Mouse (Mus musculus): ENCODE measurements around the gene Cd151.
A peak's percentile ranks its signal among the peaks of the same experiment; 100 is the strongest.

The Cd151 gene

DNA sequence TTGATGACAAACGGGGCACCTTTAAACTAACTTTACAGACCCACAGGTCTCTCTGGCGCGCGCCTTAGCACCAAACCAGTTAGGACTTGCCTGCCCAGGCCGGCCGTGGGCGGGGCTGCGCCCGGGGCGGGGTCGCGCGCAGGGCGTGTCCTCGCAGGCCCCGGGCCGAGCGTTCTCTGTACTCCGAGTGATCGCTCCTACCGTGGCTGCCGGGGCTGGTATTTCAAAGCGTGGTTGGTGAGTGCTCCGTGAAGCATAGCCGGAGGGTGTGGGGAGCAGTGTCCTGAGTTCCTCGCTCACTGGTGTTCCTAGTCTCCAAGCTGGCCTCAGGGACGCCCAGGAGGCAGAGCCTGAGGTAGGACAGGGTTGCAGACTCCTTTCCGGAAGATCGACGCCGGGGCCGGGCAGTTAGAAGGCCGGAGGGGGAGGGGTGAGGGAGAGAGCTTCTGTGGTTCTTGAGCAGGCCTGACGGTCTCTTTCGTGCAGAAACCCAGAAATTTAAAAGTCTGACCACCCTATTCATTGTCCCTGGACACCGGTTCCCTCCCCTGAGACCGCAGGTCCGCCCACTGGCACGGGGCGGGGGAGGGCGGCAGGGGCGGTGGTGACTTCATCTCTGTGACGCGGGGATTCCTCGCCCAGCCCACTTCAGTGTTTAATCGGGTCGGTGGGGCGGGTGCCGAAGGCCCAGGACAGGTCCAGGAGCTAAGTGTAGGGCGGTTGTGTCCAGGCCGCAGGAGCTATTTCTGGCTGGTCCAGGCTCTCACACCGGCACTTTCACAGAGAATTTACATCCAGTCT lies at the start of gene Cd151:
TSS of gene Cd151 (plus strand) at position 163 of the 801 bp plus-strand sequence.
- peak; percentile 75 to 76 for DNase-seq

DNA sequence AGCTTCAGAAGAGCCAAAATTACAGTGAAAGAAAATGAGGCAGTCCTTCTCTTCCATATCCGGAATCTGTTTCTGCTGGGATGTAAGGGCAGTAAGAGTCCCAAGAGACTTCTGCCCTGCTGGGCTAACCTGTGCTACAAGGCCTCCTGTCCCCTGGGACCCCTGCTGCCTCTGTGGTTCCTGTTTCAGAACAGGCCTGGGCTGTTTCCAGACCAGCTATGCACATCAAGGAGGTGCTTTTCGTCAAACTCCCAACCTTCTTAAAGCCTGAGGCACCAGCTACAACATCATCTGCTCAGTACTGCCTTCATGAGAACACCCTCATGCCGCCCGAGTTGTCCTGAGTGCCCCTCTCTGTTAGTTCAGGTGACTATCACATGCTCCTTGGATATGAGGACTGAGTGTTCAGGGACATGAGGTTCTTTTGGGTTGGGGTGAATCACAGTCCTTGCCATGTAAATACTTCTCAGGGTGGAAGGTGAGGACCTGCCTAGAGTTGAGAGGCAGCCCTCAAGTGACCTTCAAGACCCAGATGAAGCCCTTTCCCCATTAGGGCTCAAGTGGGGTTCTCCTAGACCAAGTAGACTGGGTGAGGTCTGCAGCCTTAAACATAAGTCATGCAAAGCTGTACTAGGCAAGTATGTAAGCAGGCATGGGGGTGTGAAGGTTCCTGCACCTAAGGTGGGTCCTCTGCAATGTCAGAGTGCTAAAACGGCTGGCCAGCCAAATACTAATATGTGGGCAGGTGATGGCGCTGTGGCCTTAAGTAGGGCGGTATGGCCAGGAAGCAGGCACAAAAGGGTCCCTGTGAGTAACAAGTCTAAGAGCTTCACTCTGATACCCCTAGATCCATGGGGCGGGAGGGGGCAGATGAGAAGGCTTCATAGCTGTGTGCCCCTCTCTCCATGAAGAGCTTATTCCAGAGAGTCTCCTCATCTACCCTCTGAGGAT lies 49.2 kb upstream of the Cd151 start:
- DNase-seq = peak; percentile 46 to 49

DNA sequence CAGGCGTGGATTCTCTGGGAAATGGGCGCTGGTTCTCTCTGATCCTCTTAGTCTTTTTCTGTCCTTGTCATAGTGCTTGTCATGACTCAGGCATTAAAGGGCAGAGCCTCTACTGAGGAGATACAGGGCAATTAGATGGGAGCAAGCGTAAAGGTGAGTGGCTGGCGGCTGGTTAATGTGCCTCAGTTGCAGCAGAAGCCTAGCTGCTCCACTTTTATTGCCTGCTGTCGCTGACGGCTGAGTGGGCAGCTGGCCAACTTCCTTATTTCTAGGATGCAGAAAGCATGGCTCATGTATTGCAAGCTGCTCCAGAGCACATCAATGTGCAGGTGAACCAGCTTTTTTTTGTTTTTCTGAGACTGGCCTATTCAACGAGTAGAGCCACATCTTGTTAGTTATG lies 48.2 kb upstream of the Cd151 start:
- DNase-seq = peak; percentile 69 to 74

DNA sequence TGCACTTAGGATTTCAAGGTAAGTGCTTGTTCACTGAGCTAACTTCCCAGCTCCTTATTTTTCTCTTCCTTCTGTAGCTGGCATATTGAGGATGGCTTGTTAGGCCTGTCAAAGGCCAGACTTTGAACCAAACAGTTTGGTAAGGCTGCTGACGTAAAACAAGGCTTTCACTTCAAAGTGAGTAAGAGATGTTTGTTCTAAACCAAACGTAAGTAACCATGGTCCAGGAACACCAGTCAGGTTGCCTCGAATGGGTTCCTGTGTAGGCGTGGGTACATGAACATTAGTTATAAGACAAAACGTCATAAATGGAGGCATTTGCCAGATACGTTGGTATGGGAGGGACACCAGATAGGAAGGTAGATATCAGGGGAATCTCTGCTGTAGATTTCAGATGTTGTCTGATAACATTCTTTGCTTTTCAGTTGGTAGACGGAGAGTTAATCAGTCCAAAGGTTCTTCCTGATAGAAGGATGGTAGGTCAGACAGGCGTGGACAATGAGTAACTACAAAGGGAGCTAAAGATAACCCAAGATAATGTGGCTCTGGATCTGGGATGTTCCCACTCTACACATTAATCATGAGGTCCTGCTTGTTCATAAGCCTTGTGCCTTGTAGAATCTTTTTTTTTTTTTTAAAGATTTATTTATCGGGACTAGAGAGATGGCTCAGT lies 47.0 kb upstream of the Cd151 start:
- DNase-seq = no peak

DNA sequence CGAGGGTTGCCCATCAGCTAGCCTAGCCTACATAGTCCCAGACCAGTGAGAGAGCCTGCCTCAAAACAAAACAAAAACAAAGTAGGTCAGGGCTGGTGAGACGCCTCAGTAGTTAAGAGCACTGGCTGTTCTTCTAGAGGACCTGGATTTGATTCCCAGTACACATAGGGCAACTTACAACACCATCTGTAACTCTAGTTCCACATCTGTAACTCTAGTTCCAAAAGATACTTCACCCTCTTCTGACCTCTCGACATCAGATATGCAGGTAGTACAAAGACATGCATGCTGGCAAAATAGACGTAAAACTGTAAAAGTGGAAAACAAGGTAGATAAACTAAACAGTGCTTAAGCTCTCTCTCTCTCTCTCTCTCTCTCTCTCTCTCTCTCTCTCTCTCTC lies 43.4 kb upstream of the Cd151 start:
- DNase-seq = no peak

DNA sequence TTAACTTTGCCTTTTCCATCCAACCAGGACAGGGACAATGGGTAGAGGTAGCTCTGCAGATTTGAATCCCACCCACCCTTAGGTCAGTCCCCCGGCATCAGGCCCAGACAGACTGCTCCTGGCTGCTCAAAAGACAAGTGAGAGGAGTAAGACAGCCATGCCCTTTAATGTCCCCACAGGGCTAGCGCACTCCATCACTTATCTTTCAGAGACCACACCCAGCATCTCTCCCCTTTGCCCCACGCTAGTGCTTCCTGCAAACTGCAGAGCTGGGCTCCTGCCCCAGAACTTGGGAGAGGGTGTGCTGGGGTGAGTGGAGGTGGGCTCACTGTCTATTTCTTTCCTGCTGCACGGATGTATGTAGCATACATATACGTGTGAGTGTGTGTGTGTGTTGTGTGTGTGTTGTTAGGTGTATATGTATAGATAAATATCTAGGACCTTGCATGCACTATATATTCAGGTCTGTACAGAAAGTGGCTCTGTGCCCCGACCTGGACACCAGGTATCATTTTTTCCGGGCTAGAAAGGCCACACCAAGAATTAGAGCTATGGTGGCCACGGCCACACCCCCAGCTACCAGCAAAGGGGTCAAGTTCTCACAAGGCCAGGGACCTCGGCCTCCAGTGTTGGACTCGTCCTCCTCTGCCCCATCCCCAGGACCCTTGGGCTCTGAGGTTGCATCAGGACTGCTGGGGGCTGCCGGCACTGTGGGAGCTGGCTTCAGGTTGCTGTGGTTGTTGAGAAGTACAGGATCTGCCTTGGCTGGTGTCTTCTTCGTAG lies 40.1 kb upstream of the Cd151 start:
- DNase-seq = no peak

DNA sequence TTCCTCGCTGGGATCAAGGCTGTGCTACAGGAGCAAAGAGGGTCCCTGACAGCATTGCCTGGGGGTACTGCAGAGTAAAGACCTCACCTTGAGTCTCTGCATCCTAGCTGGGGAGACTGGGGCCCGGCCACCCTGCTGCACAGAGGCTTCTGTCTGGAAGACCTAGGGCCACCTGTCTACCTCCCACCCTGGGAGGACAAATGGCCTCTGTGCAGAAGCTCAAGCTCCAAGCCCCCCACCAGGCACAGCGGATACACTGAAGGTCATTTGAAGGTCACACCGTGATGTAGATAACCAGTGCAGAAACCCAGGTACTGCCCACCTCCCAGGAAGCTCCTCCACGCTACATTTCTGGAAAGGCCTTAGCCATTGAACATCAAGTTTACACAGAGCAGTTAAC lies 38.5 kb upstream of the Cd151 start:
- DNase-seq = peak; percentile 31 to 49

DNA sequence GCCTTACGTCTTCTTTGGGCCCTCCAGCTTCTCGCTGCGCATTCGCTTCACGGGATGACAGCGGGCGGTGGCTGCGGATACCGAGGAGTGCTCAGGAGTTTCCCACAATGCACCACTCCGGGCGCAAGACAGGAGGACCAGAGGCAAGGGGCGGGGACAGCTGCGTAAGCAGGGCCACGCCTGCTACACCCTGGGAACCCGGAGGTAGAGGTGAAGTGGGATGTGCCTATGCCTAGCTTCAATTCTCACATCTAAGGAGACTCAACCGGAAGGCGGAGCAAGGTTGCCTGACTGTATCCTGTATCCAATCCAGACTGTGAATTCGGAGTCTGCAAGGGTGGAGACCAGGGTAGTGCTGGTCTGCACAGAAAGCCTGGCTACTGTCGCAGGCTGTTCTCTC lies 37.9 kb upstream of the Cd151 start, which contains the start of gene Cend1:
TSS of gene Cend1 (minus strand) at position 182 of the 400 bp plus-strand sequence.
- DNase-seq = peak; percentile 79 to 89

DNA sequence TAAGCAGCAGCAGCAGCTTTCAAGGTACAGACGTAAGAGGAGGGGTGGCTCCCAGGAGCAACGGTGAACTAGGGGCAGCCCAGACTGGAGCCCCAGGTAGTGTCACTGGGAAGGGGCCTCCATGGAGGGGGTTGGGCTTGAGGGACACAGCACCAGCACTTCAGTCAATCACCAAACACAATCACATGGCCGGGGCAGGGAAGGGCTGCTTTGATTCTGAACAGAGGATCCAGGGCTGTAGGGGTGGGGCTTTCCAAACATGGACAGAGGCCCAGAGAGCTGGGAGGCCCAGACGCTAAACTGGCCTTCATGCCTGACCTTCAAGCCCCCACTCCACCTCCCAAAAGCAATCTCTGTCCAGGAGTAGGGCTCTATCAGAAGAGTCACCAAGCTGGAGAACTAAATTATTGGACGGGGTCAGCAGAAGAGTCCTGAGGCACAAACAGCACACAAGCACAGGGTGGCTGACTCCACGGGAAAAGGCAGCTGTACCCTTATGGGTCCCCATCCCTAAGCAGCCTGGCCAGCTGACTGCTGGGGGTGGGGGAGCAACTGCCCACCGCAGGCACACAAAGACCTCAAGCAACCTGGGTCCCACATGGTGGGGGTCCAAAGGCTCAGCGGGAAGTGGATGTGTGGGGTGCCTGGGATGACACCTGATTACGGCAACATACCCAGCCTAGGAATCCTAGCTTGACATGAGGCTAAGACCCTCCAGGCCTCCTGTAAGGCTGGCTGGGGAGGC lies 37.2 kb upstream of the Cd151 start:
- peak; percentile 29 to 37 for DNase-seq

DNA sequence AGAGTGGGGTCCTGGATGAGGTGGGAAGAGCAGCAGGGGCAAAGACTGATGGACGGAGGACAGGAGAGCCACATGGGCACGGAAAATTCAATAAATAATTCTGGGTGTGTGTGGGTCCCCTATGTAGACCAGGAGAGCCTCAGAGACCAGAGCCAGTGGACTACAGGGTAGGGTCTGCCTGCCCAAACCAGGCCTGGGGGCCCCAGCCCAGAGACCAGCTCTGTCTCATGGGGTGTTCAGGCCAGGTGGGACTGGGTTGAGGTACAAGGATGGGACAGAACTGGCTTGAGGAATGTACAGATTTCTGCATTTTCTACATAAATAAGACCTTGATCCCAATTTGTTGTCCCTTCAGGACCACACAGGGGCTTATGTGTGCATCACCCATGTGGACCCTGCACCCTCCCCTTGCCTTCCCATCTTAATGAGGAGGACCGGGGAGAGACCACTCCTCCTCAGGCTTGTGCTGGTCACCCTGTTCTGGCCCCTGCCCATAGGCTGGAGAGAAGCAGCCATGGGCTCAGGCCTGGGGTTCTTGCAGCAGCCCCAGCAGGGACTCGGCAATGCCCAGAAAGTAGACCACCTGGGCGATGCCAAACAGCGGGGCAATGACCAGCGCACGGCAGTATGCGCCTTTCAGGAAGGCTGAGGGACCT lies 36.5 kb upstream of the Cd151 start:
- peak in 1 of 2 experiments; percentile 21 for DNase-seq

DNA sequence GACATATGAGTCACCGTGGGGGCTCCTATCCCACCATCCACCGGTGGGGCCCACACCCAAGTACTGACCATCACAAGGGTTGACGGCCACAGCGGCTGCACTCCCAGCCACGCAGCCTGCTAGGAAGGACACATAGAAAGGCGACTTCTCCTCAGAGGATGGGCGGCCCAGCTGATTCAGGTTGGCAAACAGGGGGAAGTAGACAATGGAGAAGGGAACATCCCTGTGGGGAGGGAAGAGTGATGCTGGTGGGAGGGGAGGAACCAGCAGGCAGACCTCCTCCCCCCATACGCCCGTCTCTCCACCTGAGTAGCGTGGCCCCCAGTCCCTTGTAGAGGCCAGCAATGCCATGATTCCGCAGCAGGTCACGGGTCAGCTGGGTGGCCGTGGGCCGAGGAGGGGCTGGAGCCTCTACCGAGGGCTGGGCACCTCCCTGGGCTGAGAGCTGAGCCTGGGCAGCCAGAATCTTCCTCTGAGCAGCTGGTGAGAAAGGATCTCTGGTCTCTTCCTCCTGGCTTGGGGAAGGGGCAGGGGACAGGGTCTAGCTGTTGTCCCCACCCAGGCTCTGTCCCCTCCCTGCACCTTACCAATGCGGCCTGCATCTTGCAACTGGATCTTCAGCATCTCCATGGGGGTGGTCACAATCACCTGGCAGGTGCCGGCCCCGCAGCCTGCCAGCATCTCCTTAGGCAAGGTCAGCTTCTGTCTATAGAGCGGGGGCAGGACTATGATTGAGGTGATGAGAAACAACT lies 35.6 kb upstream of the Cd151 start:
- peak in 1 of 2 experiments; percentile 37 for DNase-seq

DNA sequence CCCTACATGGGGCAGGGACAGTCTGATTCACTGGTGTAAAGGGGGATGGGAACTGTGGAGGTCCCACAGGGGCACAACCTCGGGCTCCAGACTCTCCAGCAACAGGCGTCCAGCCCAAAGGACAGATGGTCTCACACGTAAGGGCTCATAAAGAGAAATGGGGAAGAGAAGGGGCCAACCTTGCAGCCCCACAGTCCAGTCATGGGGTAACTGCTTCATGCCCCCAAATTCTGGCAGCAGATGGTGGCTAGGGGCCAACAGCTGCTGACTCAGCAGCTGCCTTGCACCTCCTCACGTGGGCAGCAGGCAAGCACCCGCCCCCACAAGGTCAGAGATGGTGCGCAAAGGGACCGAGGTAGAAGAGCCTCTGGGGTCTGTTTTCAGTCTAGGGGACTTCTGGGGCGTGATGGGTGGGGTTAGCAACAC lies 35.0 kb upstream of the Cd151 start:
- peak; percentile 78 to 82 for DNase-seq

DNA sequence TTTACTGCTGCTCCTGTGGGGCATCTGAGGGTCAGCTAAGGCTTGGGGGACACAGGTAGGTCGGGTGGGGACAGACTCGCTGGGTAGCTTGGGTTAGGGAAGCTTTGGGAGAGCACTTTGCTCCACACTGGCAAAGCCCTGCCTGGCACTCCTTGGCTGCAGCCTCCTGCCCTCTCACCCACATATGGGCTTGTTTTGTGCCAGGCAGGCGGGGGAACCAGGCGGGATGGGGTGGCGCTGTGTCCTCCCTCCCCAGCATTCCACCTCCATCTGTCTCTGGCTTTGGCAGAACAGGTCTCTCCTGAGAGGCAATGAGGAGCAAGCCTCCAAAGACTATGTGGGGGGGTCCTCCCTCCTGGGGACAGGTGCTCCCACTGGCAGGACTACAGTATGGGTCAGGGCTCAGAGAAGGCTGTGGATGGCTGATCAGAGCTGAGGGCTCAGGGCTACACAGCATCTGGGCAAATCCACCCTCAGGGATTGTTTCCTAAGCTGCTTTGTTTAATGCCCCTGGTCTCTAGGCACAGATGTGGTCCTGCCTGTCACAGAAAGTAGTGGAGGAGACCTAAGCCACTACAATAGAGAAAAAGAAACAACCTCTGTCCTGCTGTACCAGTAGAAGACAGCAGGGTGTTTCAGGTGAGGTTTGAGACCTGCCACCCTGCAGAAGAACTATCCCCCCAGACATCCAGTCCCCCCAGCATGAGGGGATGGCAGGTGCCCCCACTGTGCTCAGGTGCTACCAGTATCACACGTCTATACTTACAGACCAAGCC lies 34.3 kb upstream of the Cd151 start:
- DNase-seq = peak; percentile 86 to 94

DNA sequence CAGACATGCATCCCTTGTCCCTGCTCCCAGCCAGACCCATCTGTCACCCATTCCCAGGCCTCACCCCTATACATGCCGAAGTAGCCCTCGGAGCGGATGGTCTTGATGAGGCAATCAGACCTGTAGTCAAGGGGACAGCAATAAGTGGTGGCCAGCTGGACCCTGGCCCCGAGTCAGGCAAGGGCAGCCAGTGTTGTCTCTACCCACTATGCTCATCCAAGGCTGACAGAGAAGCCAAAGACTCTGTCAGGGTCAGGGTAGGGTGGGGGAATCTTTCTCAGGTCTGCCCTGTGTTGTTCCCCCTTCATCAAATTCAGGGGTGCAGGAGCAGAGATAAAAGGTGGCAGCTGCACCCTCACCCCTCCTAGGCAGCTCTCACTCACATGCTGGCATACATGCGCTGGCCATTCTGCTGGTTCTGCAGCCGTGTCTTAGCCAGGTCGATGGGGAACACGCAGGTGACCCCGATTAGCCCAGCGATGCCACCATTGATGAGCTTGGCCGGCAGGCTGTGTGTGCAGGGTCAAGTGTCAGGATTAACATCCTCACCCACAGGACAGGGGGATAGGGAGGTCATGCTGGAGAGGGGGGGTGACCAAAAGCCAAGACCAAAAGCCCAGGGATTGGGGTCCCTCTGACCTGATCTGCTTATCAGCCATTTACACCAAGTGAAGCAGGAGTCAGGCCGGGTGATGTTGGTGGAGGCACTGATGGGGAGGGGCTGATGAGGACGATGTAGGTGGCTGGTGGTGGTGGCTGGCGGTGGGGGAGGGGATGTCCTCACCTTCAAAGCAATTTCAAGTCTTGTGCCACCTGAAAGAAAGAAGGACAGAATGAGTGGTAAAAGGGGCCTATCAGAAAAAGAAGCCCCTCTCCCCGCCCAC lies 33.4 kb upstream of the Cd151 start:
- DNase-seq = peak; percentile 78 to 83

DNA sequence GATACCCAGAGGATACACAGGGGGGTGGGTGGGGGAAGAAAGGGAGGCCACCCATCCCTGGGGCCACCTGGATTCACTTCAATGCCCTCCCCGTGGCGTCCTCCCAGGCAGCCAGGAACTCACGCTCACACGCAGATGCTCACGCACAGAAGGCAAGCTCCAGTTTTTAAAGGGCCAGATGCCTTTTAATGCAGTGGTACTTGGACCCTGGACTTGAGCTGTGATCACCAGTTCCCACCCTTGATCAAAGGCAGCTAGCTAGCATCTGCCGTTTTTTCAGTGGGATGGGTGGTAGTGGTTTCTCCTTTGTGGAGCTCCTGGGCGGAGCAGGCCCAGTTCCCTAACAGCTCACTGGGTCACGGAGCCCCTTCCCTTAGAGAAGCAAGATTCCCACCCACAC lies 32.7 kb upstream of the Cd151 start:
- peak; percentile 80 for DNase-seq

DNA sequence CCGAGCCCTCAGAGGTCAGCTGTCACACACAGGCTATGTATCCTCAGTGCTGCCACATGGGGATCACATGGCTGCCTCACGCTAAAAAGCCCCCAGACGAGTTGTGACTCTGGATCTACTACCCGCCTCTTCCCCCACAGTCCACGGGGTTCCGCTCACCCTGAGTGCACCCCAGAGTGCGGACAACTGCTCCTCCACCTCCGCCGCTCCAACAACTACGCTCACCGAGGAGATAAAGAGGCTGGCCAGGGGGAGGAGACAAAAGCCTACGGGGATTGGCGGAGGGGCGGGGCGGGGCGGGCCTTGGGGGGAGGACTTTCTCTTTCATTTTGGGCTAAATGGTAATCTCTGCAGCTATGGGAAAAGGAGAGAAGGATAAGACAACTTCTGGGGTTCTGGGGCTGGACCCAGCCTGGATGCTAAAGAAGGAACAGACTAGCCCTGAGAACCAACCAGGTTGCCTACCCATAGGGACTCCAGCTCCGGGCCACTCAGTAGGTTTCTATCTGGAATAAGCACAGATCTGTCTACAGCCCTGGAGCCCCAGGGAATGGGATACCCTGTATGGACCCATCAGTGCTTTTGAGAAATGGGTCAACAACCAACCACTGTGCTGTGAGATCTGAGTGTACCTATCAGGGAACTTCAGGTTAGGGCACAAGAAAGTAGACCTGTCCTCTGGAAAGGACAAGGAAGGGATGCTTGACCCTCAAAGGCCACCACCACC lies 31.9 kb upstream of the Cd151 start:
- peak; percentile 80 to 82 for DNase-seq

DNA sequence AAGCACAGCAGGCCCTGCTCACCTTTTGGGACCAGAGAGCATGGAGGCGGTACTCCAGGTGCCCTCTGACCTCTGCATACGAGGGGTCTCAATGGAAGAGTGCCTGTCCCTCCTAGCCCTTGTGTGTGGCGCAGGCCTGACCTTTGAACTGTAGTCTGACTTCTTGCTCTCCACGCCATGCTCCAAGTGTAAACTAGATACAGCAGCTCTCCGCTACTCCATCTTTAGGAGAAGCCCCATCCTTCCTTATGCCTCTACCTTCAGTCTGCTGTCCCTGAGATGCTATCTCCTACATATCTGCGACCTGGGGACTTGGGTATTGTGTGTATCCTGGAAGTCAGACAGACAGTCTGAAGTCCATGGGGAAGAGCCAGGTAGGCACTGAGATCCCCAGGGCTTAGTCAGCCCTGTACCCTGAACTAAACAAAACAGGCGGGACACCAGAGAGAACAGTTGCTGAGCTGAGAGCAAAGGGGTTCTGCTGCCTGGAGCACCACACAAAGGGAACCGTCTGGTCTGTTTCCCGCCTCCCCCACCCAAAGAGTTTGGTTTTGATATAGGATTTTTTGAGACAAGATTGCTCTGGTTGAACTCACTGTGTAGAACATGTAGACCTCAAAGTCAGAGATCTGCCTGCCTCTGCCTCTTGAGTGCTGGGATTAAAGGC lies 31.2 kb upstream of the Cd151 start:
- peak in 1 of 2 experiments; percentile 26 for DNase-seq

All from cerebellum, postnatal 10 days (tissue).